Mouse (Mus musculus) right cerebral cortex, postnatal 4 days (tissue): ENCODE measurements around the gene Kcnk7.
"Not testable (repeated sequence)": the region's sequence is repeated elsewhere in the genome, so short reads cannot be mapped to it uniquely, and the experiment has no call there.

ENCODE experiments used
- DNase-seq: peaks from one replicate; pipeline ENCODE4 v3.0.0-alpha.2; 2022

The Kcnk7 gene

DNA sequence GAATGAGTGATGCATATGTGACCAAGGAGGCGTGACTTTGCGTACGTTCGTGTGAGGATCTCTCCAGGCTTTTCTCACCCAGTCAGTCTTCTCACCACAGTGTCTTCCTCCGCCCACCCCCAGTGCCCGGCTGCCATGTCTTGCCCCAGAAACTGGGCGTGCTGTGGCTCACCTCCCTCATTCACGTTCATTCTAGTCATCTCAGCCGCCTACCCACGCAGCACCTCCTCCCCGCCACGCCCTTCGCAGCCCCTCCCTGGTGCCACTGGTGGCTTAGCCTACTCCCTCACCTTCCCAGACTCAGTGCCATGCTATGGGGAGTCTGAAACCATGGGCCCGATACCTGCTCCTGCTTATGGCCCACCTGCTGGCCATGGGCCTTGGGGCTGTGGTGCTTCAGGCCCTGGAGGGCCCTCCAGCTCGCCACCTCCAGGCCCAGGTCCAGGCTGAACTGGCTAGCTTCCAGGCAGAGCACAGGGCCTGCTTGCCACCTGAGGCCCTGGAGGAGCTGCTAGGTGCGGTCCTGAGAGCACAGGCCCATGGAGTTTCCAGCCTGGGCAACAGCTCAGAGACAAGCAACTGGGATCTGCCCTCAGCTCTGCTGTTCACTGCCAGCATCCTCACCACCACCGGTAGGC, at the start of gene Kcnk7:
Kcnk7 (plus strand) TSS at position 205 of the 638 bp plus-strand sequence.
- no peak for DNase-seq

DNA sequence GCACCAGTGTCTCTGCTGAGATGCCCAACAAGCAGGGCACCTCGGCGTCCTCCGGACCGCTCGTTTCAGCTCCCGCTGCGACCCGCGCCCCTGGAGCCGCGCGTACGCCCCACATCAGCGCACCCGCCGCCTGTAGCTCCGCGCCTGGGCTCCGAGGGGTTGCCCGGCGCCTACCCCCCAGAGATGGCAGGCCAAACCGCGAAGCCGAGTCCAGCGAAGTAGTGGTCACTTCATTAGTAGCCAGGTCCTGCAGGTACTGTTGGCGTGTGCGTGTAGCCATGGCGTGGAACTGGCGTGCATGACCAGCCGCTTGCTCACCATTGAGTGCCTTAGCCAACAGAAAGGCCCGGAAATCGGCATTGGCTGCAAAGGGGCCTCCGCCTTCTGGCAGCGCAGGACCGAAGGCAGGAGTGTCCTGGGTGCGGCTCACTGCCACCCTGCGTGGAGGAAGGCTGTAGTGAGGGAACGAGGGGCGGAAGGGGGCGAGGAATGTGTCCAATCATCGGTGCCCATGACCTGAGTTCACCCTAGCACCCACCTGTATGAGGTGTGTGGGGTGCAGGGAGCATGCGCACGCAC, 49.4 kb upstream of the Kcnk7 start:
- no peak for DNase-seq

DNA sequence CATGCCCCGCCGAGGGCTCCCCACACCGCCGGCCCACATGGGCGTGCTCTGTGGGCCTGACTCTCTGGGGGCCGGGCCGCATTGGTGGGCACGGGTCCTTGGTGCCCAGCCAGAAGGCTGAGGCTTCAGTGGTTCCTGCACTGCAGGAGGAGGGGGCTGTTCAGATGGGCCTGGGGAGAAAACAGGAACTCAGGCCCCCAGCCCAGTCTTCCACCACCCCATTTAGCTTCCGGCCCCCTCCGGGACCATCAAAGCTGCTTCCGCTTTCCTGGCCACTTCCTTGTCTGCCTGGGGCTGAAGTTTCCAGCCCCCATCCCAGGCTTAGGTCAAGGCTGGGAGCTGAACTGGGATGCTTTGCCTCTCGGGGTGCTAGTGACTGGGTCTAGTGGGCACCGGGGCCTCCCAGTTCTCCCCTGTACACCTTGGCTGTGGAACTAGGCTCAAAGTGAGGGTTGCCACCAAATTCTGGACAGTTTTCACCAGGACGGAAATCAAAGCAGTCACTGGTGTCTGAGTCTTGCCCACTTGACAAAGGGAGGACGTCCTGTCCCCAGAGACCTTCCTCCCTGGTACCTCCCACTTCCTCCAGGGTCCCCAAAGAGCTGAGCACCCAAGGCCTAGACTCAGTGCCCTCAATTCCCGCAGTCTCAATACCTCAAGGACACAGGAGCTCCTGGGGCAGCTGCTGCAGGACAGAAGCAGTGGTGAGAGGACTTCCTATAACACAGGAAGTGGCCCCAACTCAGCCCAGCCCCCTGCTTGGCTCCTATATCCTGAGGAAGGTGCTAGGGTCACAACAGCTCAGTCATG, 43.0 kb upstream of the Kcnk7 start:
- no peak for DNase-seq

DNA sequence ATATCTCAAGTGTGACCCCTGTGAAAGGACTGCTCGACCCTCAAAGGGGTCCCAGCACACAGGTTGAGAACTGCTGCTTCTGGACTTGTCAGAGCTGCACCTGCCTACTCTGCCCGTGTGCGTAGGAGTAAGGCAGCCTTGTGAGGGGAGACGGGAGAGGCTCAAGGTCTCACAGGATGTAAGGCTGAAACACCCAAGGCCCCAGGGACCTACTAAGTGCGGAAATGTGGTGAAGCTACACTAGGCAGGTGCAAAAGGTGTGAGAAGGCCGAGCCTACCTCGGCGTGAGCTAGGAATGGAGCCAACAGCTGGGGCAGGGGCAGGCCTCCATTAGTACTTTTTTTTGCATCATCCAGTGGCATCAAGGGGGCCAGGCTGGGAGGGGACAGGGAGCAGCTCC, 41.9 kb upstream of the Kcnk7 start:
- DNase-seq, result no peak

DNA sequence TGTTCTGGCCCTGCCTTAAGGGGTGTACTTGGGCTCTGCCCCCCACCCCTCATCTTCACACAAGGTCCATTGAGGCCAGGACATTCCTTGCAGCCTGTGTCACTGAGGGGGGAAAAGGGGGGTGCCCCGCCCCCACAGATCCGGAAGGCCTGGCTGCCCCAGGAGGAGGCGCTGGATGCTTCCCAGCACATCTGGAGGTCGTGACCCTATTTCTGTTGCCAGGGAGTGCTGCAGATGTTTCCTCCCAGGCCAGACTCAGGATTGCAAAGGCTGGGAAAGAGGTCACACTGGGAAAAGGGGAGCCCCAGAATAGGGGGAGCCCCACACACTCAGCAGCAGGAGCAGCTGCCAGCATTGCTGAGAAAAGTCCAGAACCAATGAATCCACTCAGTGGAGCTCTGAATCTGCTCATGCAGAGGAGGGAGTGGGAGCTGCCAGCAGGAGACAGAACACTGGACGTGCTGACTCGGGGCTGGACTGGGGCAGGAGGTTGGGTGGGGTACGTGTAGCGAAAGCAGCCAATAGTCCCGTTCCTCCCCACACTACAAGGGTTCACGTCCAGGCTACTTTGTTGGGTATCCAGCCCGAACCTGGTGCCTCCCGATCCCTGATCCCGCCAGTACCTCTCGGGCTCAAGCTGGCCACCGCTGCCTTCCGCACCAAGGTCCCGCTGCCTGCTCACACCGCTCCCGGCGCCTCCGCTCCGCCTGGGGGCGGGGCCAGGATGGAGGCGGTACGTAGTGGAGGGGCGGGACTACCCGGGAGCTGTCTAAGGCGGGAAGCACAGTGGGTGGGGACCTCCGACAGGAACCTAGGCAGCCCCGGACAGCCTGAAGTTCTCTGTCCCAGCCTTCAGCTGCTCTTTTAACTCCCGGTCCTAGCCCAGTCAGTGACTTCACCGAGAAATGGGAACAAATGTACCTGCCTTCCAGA, 40.9 kb upstream of the Kcnk7 start, which contains the start of gene Sipa1:
Sipa1 (minus strand) TSS at position 727 of the 933 bp plus-strand sequence.
- DNase-seq, result peak; percentile 67

DNA sequence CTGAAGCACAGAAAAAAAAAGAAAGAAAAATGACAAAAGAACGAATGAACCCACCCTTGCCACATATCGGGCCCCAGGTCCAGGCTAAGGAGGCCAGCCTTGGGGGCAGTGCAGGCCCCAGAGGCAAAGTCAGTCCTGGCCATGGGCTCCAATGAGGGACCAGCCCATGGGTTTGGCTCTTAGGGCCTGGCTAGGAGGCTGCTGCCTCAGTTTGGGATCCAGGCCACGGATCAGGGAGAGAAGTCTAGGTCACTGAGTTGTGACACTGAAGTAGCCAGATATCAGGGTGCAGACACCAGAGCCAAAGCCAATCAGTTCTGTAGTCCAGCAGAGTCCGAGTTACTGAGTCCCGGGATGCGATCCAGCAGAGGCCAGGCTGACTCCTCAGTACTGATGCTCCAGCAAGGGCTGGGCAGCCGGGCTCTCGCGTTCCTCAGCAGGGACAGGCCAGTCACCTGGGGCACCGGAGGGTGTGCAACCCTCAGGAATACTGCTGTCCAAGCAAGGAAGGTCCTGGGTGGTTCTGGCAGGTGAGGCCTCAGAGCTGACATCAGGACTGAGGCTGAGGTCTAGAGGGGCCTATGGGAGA, 39.4 kb upstream of the Kcnk7 start:
- DNase-seq, result no peak

DNA sequence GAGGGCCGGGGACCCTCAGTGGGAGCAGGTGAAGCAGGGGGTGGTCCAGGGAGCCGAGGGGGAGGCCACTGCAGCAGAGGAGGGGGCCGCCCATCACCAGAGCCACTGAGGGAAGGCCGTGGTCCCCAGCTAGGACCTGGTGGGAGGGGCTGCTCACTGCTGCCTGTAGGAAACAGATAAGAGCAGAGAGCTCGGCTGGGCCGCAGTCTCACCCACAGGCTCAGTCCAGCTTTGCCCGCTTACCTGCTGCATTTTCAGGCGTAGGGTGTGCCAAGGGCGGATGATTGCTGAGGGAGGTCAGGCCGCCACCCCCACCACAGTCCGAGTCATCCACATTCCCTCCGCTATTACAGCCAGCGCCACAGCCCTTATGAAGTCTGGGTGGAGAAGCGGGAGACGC, 38.7 kb upstream of the Kcnk7 start:
- DNase-seq, result no peak

DNA sequence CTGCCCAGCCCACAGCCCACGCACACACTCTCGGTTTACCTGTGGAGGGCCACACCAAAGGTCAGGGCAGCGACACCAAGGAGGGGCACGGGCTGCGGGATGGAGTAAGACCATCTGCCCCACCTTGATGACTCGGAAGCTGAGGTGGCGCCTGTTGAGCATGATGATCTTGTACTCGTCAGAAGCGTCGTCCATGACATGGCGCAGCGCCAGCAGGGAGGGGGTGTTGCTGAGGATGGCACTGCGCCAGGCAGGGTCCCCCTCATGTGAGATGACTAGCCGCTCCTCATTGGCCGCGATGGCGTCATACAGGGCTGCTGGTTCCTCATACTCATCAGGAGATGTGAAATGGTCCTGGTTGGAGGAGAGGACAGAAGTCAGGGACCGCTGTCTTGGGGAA, 37.8 kb upstream of the Kcnk7 start:
- DNase-seq, result peak; percentile 35

DNA sequence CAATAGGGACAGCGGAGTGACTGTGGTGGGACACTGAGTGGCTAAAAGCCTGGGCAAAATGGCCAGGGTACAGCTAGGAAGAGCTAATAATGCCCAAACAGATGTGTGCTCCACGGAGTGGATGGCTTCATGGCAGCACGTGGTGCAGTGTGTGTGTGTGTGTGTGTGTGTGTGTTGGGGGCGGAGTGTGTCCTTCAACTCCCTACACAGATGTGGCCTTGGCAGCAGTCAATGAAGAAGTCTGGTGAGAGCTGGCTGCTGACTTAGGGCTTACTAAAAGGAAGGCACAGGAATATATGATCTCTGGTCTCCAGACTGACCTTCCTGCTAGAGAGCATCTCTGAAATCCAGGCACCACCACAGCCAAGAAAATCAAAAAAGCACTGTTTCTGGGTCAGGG, 35.8 kb upstream of the Kcnk7 start:
- no peak for DNase-seq

DNA sequence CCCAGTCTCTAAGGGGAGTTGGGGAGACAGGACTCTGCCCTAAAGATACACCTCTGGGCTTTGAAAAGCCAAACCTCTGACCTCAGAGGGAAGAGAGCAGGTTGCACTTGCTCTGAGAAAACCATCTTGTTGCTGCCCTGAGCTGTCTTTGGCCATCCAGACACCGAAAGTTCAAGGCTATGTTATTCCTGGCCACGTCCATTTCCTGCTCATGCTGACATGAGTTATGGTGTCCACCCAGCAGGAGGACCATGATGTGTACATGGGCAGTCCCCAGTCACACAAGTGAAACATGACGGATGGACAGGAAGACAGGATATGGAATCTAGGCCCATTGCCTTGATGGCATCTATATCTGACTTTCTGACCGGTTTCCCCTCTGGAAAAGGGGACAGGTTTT, 23.7 kb upstream of the Kcnk7 start:
- no peak for DNase-seq

DNA sequence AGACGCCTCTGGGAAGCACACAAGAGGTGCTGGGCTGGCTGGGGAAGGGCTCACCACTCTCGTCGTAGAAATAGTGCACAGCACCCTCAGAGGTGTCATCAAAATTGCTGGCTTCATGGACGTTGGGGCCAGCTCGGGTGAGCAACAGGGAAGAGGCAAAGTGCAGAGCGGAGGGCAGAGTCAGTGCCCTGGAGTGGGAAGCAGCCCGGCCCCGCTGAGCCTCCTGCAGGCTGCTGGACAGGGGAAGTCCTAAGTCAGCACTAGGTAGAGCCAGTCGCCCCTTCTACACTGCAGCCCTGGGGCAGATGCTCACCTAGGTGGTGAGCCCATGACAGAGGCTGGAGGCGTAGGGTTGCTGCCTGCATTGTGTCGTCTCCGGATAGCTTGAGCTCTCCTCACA, 19.9 kb upstream of the Kcnk7 start:
- no peak for DNase-seq

DNA sequence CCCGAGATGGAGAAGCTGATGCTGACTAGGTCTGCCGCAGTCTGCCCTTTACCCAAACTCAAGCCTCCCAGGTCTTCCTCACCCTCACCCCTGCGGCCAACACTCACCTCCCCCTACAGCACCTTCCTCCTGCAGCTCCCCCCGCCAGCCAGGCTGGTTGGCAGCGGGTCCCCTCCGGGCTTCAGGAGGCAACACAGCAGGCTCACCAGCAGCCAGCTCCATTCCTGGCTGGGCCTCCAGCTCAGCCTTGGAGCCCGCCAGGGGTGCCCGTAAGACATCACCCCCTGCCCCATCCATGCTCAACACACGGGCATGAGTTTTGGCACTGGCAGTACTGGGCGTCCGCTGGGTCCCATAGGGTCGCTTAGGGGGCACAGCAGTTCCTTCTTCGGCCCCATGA, 19.2 kb upstream of the Kcnk7 start:
- no peak for DNase-seq

DNA sequence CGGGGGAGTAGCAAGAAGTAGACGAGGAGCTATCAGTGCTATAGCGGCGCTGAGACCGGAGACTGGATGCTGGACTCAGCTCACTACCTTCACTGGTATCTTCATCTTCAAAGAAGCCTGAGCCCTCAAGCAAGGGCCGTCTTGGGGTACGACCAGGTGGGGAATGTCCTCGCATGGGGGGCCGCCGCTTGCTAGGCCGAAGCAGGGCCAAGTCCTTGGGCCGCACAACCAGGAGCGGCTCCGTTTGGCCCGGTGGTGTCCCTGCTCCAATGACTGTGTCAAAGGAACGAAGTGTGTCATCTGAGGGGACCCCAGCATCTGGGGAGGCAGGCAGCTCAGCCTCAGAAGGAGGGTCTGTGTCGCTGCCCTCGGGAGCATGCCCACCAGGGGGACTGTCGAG, 18.7 kb upstream of the Kcnk7 start:
- no peak for DNase-seq

DNA sequence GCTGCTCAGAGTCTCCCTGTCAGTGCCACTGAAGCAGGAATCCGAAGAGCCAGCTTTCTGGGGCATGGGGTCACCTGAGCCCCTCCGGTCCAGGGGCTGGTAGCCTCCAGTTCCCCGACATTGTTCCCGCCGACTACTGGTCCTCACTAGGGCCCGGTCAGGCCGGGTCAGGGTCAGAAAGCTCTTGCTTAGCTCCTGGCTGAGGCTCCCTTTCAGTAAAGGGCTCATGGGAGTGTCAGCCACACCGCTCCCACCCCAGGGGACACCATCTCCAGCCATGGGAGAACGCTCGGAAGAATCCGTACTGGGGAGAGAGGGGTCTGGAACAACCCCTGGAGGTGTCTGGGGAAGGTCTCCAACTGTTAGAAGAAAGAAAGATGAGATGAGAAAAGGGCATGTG, 18.3 kb upstream of the Kcnk7 start:
- DNase-seq, result no peak

DNA sequence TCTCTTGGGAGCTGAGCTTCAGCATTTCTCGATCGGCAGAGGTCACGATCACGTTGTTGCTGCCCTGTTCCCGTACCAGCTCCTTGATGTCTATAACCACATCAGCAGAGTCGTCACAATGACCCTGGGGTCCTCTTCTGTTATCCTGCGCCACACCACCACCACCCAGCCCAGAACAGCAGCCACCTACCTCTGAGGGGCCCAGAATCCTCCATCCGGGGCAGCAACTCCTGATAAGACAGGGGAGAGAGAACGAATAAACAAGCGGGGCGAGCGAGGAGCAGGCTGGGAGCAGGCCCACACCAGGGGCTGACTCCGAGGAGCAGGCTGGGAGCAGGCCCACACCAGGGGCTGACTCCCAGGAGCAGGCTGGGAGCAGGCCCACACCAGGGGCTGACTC, 17.7 kb upstream of the Kcnk7 start:
- no peak for DNase-seq

DNA sequence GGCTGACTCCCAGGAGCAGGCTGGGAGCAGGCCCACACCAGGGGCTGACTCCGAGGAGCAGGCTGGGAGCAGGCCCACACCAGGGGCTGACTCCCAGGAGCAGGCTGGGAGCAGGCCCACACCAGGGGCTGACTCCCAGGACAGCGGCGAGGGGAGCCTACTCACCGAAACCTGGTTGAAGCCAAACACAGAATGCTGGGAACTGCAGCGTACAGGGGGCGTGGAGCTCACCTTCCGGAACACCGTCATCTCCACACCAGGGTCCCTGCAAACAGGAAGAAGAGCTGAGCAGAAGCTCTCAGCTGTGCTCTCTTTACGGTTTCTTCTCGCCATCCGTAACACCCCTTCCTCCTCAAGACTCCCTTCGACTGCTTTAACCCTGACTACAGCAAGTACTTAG, 17.2 kb upstream of the Kcnk7 start:
- DNase-seq, result not testable (repeated sequence)

DNA sequence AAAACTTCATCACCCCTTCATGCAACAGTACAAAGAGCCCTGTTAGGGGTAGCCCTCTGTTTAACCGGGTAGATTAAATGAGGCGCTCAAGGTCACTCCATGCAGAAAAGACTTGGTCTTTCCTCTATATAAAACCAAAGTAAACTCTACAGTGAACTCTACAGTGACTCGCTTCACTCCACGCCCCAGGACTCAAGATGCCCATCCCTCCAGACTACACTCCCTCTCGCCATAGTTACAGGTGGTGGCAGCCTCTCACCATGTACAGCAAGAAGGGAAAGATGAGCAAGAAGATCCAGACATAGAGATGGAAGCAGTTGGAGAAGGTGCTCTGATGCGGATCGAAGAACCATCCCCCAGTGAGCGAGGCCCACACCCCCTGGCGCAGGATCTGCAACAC, 16.4 kb upstream of the Kcnk7 start:
- DNase-seq, result no peak

DNA sequence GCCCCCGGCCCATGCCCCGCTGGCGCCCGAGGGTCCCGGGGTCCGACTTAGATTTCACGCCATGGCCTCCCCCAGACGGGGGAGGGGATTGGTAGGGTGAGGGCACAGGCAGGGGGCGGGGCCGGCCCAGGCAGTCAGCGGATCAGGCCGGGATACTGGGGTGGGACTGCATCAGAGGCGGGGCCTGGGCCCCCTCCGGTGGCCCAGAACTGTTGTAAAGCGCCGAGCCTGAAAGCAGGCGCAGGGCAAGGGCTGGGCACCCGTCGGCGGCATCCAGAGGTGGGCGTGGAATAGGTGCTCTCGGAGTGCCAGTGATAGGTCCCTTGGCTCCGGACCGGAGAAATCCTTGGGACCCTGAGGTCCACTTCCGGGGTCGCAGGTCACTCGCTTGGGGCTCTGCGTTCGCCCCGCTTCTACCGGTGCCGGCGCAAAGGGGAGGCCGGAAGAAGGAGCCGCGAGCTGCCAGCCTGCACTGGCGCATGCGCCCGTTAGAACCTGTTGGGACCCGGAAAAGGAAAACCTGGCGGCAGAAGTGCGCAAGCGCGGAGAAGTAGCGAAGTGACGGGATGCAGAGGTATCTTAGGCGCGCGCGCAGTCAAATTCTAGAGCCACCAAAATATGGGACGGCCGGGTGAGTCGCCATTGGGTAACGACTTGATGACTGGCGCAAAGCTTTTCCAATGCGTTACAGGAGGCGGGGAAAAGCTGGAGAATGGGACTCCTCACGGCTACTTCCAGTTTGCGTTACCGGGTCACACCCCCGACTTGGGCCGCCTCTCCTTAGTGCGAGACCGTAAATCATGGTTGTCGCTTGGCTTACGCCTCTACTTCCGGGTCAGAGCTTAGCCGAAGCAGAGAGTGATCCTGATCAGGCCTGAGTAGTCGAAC, 15.7 kb upstream of the Kcnk7 start, which contains the start of the genes Map3k11 and Pcnx3:
Map3k11 (plus strand) TSS at position 543 of the 888 bp plus-strand sequence.
Pcnx3 (minus strand) TSS at position 709 of the 888 bp plus-strand sequence.
- DNase-seq, result peak; percentile 96

DNA sequence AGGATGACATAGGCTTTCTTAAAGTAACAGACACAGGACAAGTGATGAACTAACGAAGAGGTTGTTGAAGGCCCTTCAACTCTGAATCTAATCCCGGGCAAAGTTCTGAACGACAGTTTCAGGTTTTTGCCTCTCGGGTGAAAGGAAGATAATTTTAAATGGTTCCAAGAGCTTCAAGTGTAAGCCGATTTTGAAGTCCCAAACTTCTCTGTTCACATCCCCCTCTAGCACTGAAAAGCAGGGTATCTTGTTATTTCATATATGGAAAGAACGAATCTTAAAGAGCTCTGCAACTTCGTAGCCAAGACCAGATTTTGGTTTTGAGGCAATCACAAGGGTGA, 15.1 kb upstream of the Kcnk7 start:
- DNase-seq, result no peak

DNA sequence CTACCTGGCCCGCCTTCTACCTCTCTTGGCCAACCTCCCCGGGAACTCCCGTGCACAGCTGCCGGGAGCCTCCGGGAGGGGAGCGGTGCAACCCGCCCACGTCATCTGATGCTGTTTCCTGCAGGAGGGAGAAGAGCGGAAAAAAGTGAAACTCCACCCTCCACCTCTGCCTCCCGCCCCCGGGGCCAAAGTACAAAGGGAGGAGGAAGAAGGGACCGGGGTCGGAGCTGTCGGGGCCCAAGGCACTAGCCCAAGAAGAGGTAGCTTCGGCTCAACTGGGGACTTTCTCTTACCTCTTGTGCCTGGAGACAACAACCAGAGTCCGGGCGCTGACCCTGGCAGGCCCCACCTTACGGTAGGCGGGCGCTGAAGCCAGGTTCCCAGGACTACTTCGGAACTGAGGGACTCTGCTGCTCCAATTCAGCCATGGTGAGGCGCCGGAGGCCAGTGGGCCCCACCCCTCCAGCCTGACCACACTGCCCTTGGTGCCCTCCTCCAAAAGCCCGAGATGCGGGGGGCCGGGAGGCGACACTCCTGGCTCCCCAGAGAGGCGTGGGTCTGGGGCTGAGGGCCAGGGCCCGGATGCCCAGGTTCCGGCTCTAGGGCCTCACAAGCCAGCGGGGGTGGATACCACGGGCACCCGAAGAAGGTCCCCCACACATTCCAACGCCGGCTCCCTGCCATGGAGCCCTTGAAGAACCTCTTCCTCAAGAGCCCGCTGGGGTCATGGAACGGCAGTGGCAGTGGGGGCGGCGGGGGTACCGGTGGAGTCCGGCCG, 14.4 kb upstream of the Kcnk7 start:
- peak; percentile 61 for DNase-seq

DNA sequence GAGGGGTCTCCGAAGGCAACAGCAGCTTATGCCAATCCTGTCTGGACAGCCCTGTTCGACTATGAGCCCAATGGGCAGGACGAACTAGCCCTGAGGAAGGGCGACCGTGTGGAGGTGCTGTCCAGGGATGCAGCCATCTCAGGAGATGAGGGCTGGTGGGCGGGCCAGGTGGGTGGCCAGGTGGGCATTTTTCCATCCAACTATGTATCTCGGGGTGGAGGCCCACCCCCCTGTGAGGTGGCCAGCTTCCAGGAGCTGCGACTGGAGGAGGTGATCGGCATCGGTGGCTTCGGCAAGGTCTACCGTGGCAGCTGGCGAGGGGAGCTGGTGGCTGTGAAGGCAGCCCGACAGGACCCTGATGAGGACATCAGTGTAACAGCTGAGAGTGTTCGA, 13.8 kb upstream of the Kcnk7 start:
- no peak for DNase-seq
